Mouse (Mus musculus) liver, adult 2 months (tissue): Measurements from ENCODE around the gene Sh3pxd2a. TPM values are rescaled to one million over a fixed set of nuclear protein-coding genes. Genes with fewer than 3 reads are reported as not detected.

Experiments
- DNase-seq: peaks from one replicate; pipeline ENCODE4 v3.0.0-alpha.2; 2011; ENCODE audit warnings: low read depth, low spot score; ENCODE audit errors: extremely low read depth
- H3K27ac ChIP-seq: fragments of 200-500 bp; replicated peaks from 2 replicates; pipeline ENCODE4 v1.5.1; 2012; ENCODE audit warnings: low read depth, mild to moderate bottlenecking, control low read depth, inconsistent platforms, low read length; ENCODE audit not compliant: insufficient read depth
- H3K27me3 ChIP-seq: fragments of 200-500 bp; 2 replicates; pipeline ENCODE4 v1.6.1; 2012; ENCODE audit warnings: mild to moderate bottlenecking, moderate library complexity, low read length, inconsistent platforms; ENCODE audit not compliant: control insufficient read depth, insufficient read depth
- H3K36me3 ChIP-seq: fragments of 200-500 bp; 2 replicates; pipeline ENCODE4 v1.6.1; 2012; ENCODE audit warnings: low read length, inconsistent platforms; ENCODE audit not compliant: control insufficient read depth, insufficient read depth
- H3K4me1 ChIP-seq: fragments of 200-500 bp; 2 replicates; pipeline ENCODE4 v1.6.1; 2011; ENCODE audit warnings: low read length; ENCODE audit not compliant: control insufficient read depth, insufficient read depth
- H3K4me3 ChIP-seq: fragments of 200-500 bp; 2 replicates; pipeline ENCODE4 v1.5.1; 2011; ENCODE audit warnings: low read depth, mild to moderate bottlenecking, control low read depth, low read length, moderate library complexity; ENCODE audit not compliant: insufficient read depth
- H3K79me2 ChIP-seq: fragments of 200-500 bp; 2 replicates; pipeline ENCODE4 v1.6.1; 2012; ENCODE audit warnings: inconsistent platforms, mild to moderate bottlenecking, low read length, moderate library complexity; ENCODE audit not compliant: control insufficient read depth, insufficient read depth
- H3K9ac ChIP-seq: fragments of 200-500 bp; 2 replicates; pipeline ENCODE4 v1.6.1; 2012; ENCODE audit warnings: low read depth, mild to moderate bottlenecking, control low read depth, inconsistent platforms, low read length
- CTCF ChIP-seq: fragments of 200-500 bp; IDR thresholded peaks from 2 replicates; pipeline ENCODE4 v1.5.1; 2011; ENCODE audit warnings: low read depth, low read length, control low read depth
- POLR2A ChIP-seq: fragments of 200-500 bp; IDR thresholded peaks from 2 replicates; pipeline ENCODE4 v1.6.1; 2011; ENCODE audit warnings: low read length, control low read depth; ENCODE audit not compliant: insufficient read depth; ENCODE audit errors: extremely low read depth
- WGBS: fragments of 180-500 bp; shearing (Covaris S2); methylation state at CpG from one replicate; pipeline ENCODE4 v1.1.7; 2018; 5-methylcytosine and 5-hydroxymethylcytosine counted together
- polyA plus RNA-seq: library from polyadenylated mRNA; depleted of rRNA; stranded (reverse); fragments of >200 nt; gene quantifications from 2 replicates; pipeline ENCODE4 v1.2.3, GENCODE M21; 2012
- total RNA-seq: library from RNA; depleted of rRNA; stranded (reverse); fragments of >200 nt; gene quantifications from 2 replicates; pipeline ENCODE4 v1.2.3, GENCODE M21; 2014

Gene Sh3pxd2a
- total and polyA plus RNA-seq, 2 experiments = 4.2 to 10.0 TPM

GRCm38 (mm10) chr19:47497313-47497712, 33.1 kb upstream of the Sh3pxd2a start:
- Histone ChIP-seq H3K4me3 (no peak overlapping the region), H3K27me3 (no peaks in the 10 kb centered on the region), H3K79me2 (no peaks in the 10 kb centered on the region), H3K27ac (no peak overlapping the region), H3K4me1 (no peaks in the 10 kb centered on the region), H3K36me3 (no peaks in the 10 kb centered on the region), H3K9ac (no peak overlapping the region)
- TF ChIP-seq CTCF (no peak), POLR2A (no peak)
- WGBS = 90% methylated on average over 9 of the region's 9 CpGs
- DNase-seq = no peak

- Histone ChIP-seq H3K27me3 (no peaks in the 10 kb centered on the region), H3K4me3 (no peak overlapping the region), H3K4me1 (no peaks in the 10 kb centered on the region), H3K36me3 (no peaks in the 10 kb centered on the region), H3K79me2 (no peaks in the 10 kb centered on the region), H3K27ac (no peak overlapping the region), H3K9ac (no peak overlapping the region)
- WGBS = 84% methylated on average over 23 of the region's 23 CpGs
- no peak for TF ChIP-seq POLR2A
- no peak for TF ChIP-seq CTCF
- DNase-seq = no peak
Measured at GRCm38 (mm10) chr19:47493017-47493997, 29.1 kb upstream of the Sh3pxd2a start.

GRCm38 (mm10) chr19:47492422-47492821, 28.2 kb upstream of the Sh3pxd2a start:
- Histone ChIP-seq H3K36me3 (no peaks in the 10 kb centered on the region), H3K27me3 (no peaks in the 10 kb centered on the region), H3K27ac (no peak overlapping the region), H3K9ac (no peak overlapping the region), H3K4me3 (no peak overlapping the region), H3K79me2 (no peaks in the 10 kb centered on the region), H3K4me1 (no peaks in the 10 kb centered on the region)
- DNase-seq = no peak
- no peak for TF ChIP-seq CTCF
- no peak for TF ChIP-seq POLR2A
- 91% methylated on average over 6 of the region's 6 CpGs for WGBS

- H3K4me1 ChIP-seq = no peaks in the 10 kb centered on the region
- no peaks in the 10 kb centered on the region for H3K79me2 ChIP-seq
- WGBS = 93% methylated on average over 2 of the region's 2 CpGs
- no peak overlapping the region for H3K27ac ChIP-seq
- no peak for DNase-seq
- H3K9ac ChIP-seq = no peak overlapping the region
- no peak for TF ChIP-seq POLR2A
- H3K36me3 ChIP-seq = no peaks in the 10 kb centered on the region
- H3K4me3 ChIP-seq = no peak overlapping the region
- H3K27me3 ChIP-seq = no peaks in the 10 kb centered on the region
Measured at GRCm38 (mm10) chr19:47491853-47492252, 27.7 kb upstream of the Sh3pxd2a start.

- Histone ChIP-seq H3K36me3 (no peaks in the 10 kb centered on the region), H3K4me3 (no peak overlapping the region), H3K9ac (no peak overlapping the region), H3K27ac (no peak overlapping the region), H3K27me3 (no peaks in the 10 kb centered on the region), H3K79me2 (no peaks in the 10 kb centered on the region), H3K4me1 (no peaks in the 10 kb centered on the region)
- TF ChIP-seq POLR2A (no peak), CTCF (0 out of 2 replicates have a peak, but pooled peaks have one; percentile 23)
- 95% methylated on average over 3 of the region's 3 CpGs for WGBS
- no peak for DNase-seq
Measured at GRCm38 (mm10) chr19:47489233-47489632, 25.0 kb upstream of the Sh3pxd2a start.

GRCm38 (mm10) chr19:47488250-47488649, 24.0 kb upstream of the Sh3pxd2a start:
- no peaks in the 10 kb centered on the region for H3K79me2 ChIP-seq

More at GRCm38 (mm10) chr19:47488250-47488649, 24.0 kb upstream of the Sh3pxd2a start:
- 41% methylated on average over 4 of the region's 4 CpGs for WGBS
- no peak overlapping the region for H3K9ac ChIP-seq
- no peak overlapping the region for H3K4me3 ChIP-seq
- peak; percentile 75 for TF ChIP-seq CTCF
- TF ChIP-seq POLR2A = no peak
- H3K27ac ChIP-seq = no peak overlapping the region
- H3K27me3 ChIP-seq = no peaks in the 10 kb centered on the region
- no peaks in the 10 kb centered on the region for H3K4me1 ChIP-seq
- DNase-seq = peak; percentile 41
- H3K36me3 ChIP-seq = no peaks in the 10 kb centered on the region
